Mouse (Mus musculus) ZHBTc4 (cell line): Measurements from ENCODE around the gene Nol11.
A peak's percentile ranks its signal among the peaks of the same experiment; 100 is the strongest.

Source experiments
- DNase-seq: peaks from one replicate; pipeline ENCODE4 v3.0.0-alpha.2; 2011; ENCODE audit warnings: low read depth, low spot score

Gene Nol11

GRCm38 (mm10) chr11:107188565-107189552 lies at the start of gene Nol11:
Gene Nol11 (minus strand): TSS chr11:107189381.
- peak; percentile 99 for DNase-seq

GRCm38 (mm10) chr11:107238506-107238905 lies 49.3 kb upstream of the Nol11 start:
- DNase-seq: peak; percentile 68

GRCm38 (mm10) chr11:107237532-107237931 lies 48.4 kb upstream of the Nol11 start:
- DNase-seq: no peak

GRCm38 (mm10) chr11:107233252-107233890 lies 44.2 kb upstream of the Nol11 start:
- DNase-seq: no peak

GRCm38 (mm10) chr11:107230128-107230527 lies 40.9 kb upstream of the Nol11 start:
- no peak for DNase-seq

- DNase-seq: no peak
Measured at GRCm38 (mm10) chr11:107226431-107226830, 37.2 kb upstream of the Nol11 start.

GRCm38 (mm10) chr11:107226013-107226412 lies 36.8 kb upstream of the Nol11 start:
- no peak for DNase-seq

- DNase-seq: no peak
Measured at GRCm38 (mm10) chr11:107225301-107225700, 36.1 kb upstream of the Nol11 start.

- no peak for DNase-seq
Measured at GRCm38 (mm10) chr11:107223667-107224214, 34.6 kb upstream of the Nol11 start.

GRCm38 (mm10) chr11:107223169-107223561 lies 34.0 kb upstream of the Nol11 start:
- DNase-seq: no peak

GRCm38 (mm10) chr11:107222531-107223168 lies 33.5 kb upstream of the Nol11 start:
- no peak for DNase-seq

GRCm38 (mm10) chr11:107215111-107215510 lies 25.9 kb upstream of the Nol11 start:
- DNase-seq: peak; percentile 83

- peak; percentile 66 for DNase-seq
Measured at GRCm38 (mm10) chr11:107213745-107214144, 24.6 kb upstream of the Nol11 start.

GRCm38 (mm10) chr11:107209818-107210217 lies 20.6 kb upstream of the Nol11 start:
- DNase-seq: peak; percentile 78

GRCm38 (mm10) chr11:107201773-107202172 lies 12.6 kb upstream of the Nol11 start:
- DNase-seq: no peak

- DNase-seq: no peak
Measured at GRCm38 (mm10) chr11:107199281-107199680, 10.1 kb upstream of the Nol11 start.

- no peak for DNase-seq
Measured at GRCm38 (mm10) chr11:107195334-107195733, 6.2 kb upstream of the Nol11 start.

- no peak for DNase-seq
Measured at GRCm38 (mm10) chr11:107190376-107190775, 1.2 kb upstream of the Nol11 start.

- no peak for DNase-seq
Measured at GRCm38 (mm10) chr11:107183777-107184176, 5.4 kb downstream of the Nol11 start.

- DNase-seq: no peak
Measured at GRCm38 (mm10) chr11:107161215-107161614, 28.0 kb downstream of the Nol11 start.

- peak; percentile 83 for DNase-seq
Measured at GRCm38 (mm10) chr11:107159034-107159433, 30.1 kb downstream of the Nol11 start.
